Mouse (Mus musculus) induced T-regulatory cell, adult 2 months (primary cell): Measurements from ENCODE around the gene Crtc1.

Experiments used
- DNase-seq: peaks from one replicate; pipeline ENCODE4 v3.0.0-alpha.2; 2012; ENCODE audit warnings: low read depth

Crtc1 gene

GRCm38 (mm10) chr8:70383287-70383686, 56.1 kb downstream of the Crtc1 start:
- peak; percentile 77 for DNase-seq

GRCm38 (mm10) chr8:70380069-70380468, 59.3 kb downstream of the Crtc1 start:
- DNase-seq: no peak

- peak; percentile 35 for DNase-seq
These were observed 62.3 kb downstream of the Crtc1 start for GRCm38 (mm10) chr8:70377049-70377448.

GRCm38 (mm10) chr8:70376275-70376741, 63.1 kb downstream of the Crtc1 start:
- peak; percentile 54 for DNase-seq

- DNase-seq: peak; percentile 63
These were observed 64.0 kb downstream of the Crtc1 start for GRCm38 (mm10) chr8:70375212-70375859.

GRCm38 (mm10) chr8:70374318-70374927, 65.0 kb downstream of the Crtc1 start:
- DNase-seq: peak; percentile 74

GRCm38 (mm10) chr8:70373397-70374317, 65.7 kb downstream of the Crtc1 start, which contains the start of gene Comp:
TSS of gene Comp (plus strand) at chr8:70373558.
- DNase-seq: peak; percentile 27

GRCm38 (mm10) chr8:70371951-70372350, 67.4 kb downstream of the Crtc1 start:
- no peak for DNase-seq

- DNase-seq: no peak
These were observed 68.9 kb downstream of the Crtc1 start for GRCm38 (mm10) chr8:70370476-70370875.

GRCm38 (mm10) chr8:70366588-70366987, 72.8 kb downstream of the Crtc1 start:
- no peak for DNase-seq

GRCm38 (mm10) chr8:70364066-70364465, 75.3 kb downstream of the Crtc1 start:
- DNase-seq: no peak

- DNase-seq: no peak
These were observed 77.8 kb downstream of the Crtc1 start for GRCm38 (mm10) chr8:70361484-70362032.

- DNase-seq: peak; percentile 68
These were observed 78.6 kb downstream of the Crtc1 start for GRCm38 (mm10) chr8:70360769-70361168.

GRCm38 (mm10) chr8:70359411-70359810, 80.0 kb downstream of the Crtc1 start:
- no peak for DNase-seq

- no peak for DNase-seq
These were observed 83.3 kb downstream of the Crtc1 start for GRCm38 (mm10) chr8:70356111-70356510.

GRCm38 (mm10) chr8:70354004-70354403, 85.4 kb downstream of the Crtc1 start:
- DNase-seq: no peak

- DNase-seq: peak; percentile 100
These were observed 86.1 kb downstream of the Crtc1 start, which contains the start of gene Upf1 for GRCm38 (mm10) chr8:70353194-70353817. TSS of gene Upf1 (minus strand) at chr8:70353278.

GRCm38 (mm10) chr8:70352657-70353151, 86.7 kb downstream of the Crtc1 start:
- DNase-seq: peak; percentile 71

- DNase-seq: no peak
These were observed 87.4 kb downstream of the Crtc1 start for GRCm38 (mm10) chr8:70352000-70352384.

GRCm38 (mm10) chr8:70351035-70351999, 88.1 kb downstream of the Crtc1 start:
- DNase-seq: peak; percentile 51
